Mouse (Mus musculus) cerebellum, adult (tissue): ENCODE results near the gene Gbgt1.
"Not testable (repeated sequence)": the region's sequence is repeated elsewhere in the genome, so short reads cannot be mapped to it uniquely, and the experiment has no call there.

ENCODE experiments used
- ATAC-seq: cut with Nextera tagmentation; 2 replicates; pipeline ENCODE4 v1.9.2; 2017; ENCODE audit warnings: mild to moderate bottlenecking, moderate library complexity, mixed read lengths; ENCODE audit not compliant: insufficient number of reproducible peaks, low FRiP score, low TSS enrichment

The Gbgt1 gene

DNA sequence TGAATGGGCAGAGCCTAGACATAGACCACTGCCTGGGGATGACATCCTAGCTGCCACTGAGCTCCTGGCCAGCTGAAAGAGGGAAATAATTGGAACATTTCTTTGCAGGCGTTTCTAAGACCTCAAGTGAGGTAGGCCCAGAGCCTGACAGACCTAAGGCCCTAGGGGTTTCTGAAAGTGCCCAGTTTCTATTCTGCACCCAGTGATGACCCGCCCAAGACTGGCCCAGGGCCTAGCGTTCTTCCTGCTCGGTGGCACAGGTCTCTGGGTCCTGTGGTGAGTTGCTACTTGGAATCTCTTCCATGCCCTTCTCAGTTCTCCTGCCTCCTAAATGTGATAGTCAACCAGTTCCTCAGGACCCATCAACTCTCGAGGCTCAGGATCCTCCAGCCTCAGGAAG lies 870 bp downstream of the Gbgt1 start:
- no peak for ATAC-seq

DNA sequence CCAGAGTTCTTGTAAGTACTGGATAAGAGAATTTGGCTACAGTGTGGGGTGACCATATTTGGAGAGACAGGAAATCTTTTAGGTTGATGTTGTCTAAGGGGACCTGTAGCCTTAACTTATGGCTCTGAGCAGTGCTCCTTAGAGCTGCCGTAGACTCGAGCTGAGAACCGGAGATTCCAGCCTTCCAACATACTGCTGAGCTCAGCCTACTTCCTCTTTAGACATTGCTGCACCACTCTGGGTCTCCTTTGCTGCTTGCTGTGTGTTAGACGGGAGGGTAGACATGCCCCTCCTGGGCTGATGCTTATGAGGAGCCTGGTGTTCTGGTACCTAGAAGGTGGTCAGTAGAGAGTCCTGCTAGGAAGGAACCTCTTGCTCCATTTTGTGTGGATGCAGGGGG lies 1.7 kb downstream of the Gbgt1 start:
- no peak for ATAC-seq

GRCm38 (mm10) chr2:28502987-28503386 lies 6.3 kb downstream of the Gbgt1 start:
- ATAC-seq = no peak

- ATAC-seq = no peak
Measured at GRCm38 (mm10) chr2:28504676-28505075, 8.0 kb downstream of the Gbgt1 start.

DNA sequence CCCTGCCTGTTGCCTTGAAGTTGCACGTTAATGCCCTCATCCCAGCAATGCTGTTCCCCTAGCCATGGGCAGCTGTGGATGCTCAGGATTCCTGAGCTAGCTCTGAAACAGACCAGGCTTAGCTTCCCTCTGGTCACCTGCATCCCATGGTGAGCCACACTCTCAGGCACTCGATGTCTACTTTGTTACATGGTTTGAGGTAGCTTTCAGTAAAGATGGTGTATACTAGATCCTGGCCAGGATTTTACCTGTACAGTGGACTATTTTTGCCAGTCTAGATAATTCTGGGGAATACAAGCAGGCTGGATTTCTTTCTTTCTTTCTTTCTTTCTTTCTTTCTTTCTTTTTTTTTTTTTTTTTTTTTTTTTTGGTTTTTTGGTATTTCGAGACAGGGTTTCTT lies 9.1 kb downstream of the Gbgt1 start, which contains the start of gene Gm10134:
Gene Gm10134, plus strand, starts transcription at position 301 of the 400 bp plus-strand sequence.
- no peak for ATAC-seq

DNA sequence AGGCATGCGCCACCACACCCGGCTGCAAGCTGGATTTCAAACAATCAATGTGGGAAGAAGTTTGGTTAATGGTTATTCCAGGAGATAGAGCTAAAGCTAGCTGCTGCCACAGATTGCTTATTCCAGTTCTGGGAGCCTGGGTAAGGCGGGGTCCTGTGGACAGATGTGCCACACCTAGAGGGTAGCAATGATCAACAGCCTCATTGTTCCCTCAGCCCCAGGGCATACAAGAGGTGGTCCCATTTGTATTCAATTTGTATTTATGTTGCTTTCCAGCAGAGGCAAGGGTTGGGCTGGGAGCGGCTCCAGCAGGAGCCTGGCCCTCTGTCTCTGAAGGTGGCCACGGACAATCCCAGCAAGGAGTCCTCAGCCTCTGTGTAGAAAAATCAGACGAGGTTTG lies 9.6 kb downstream of the Gbgt1 start:
- no peak for ATAC-seq

DNA sequence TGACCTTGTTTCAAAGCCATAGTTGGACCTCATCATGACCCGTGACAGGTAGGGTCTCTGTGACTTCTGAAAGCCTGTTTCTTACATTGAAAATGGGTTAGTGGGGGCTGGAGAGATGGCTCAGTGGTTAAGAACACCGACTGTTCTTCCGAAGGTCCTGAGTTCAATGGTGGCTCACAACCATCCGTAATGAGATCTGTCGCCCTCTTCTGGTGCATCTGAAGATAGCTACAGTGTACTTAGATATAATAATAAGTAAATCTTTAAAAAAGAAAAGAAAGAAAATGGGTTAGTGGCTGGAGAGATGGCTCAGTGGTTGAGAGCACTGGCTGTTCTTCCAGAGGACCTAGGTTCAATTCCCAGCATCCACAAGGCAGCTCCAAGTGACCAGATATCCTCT lies 14.9 kb downstream of the Gbgt1 start:
- ATAC-seq = not testable (repeated sequence)

DNA sequence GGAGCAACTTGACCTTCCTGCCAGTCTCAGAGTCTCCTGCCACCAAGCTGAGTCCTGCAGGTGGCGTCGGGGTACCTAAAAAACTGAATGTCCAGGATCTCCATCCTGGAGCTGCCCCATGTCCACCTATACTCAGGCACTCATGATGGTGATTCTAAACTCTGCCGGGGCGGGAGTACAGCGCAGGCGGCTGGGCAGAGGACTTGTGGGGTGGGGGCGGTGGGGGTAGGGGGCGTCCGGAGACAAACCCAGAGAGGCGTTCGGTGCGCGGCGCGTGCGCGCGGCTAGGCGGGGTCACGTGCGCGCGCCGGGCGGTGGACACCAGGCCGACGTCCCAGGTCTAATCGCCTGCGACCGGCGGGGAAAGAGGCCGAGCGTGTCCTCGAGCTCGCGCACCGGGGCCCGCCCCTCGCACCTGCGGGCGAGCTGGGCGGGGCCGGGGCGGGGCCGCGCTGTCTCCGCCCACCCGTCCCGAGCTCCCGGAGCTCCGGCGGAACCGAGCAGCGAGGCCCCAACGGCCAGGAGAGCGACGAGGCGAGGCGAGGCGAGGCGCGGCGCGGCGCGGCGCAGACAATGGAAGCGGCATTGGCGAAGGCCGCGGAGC lies 16.2 kb downstream of the Gbgt1 start, which contains the start of gene Ralgds:
Gene Ralgds, plus strand, starts transcription at position 328 of the 604 bp plus-strand sequence.
- peak; percentile 57 for ATAC-seq

DNA sequence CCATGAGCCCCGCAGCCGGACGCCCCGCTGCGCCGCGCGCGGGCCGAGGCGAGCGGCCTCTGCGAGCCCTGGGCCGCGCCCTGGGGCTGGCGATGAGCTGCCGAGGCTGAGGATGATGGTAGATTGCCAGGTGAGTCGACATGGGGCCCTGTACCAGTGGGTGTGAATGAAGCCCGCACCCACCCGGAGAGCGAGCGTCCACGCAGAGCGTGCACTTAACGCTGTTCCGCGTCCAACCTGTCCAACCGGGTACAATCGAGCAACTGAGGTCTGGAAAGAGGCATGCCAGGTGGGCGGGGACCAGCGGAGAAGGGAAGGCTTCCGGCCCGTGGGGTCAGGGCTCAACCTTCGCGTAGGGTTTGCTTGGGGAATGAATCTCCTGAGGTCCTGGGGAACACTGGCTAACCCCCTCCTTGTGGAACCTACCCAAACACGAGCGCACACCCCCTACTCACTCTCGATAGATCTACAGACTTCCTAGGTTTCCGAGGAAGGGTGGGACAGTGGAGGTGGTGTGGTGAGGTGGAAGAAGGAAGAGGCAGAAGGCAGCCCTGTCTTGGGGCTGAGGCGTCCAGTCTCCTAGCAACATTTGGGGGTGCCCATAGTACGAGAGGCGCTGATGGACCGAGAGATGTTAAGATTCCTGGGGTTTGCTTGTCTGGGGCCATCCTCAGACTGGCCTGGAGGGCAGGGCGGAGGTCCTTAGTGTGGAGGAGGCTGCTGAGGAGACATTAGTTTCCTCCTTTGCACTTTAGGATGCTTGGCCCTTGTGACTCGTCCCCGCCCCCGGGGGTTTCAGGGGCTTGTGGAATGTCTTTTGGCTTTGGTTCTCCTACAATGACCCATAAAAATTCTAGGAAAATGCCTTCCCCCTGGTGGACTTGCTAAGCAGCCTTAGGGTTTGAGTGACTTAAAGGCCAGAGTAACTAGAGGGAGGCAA lies 17.0 kb downstream of the Gbgt1 start:
- peak; percentile 13; the same call in 1 of the 2 replicates for ATAC-seq

GRCm38 (mm10) chr2:28514489-28514888 lies 17.8 kb downstream of the Gbgt1 start:
- no peak for ATAC-seq

DNA sequence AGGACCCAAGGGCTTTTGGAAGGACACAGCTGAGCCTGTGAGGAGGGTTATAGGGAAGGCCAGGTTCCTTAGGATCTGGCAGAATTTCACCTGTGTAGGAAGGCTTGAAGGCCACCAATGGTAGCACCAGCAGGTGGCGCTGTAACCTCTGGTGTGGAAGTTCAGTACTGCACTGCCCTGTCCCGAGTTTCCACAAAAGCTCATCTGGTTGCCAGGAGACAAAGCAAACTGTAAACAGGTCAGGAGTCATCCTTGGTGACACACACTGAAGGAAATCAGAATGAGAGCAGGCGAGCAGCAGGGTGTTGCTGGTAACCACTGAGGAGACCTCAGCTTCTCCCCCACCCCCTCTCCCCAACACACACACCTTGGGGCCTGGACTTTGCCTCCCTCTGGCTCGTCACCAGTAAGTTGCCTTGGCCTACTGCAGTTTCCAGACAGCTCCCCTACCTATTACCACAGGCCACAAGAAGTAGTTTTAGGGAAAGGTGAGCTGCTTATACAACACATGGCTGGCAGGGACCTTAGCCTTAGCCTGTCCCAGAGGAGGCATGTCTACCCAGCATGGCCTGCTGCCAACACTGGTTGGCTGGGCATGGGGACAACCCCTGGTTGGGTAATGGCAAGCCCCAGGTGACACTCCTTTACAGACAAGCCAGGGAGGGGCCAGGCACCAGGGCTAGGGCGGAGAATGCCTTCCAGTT lies 20.7 kb downstream of the Gbgt1 start:
- no peak for ATAC-seq

DNA sequence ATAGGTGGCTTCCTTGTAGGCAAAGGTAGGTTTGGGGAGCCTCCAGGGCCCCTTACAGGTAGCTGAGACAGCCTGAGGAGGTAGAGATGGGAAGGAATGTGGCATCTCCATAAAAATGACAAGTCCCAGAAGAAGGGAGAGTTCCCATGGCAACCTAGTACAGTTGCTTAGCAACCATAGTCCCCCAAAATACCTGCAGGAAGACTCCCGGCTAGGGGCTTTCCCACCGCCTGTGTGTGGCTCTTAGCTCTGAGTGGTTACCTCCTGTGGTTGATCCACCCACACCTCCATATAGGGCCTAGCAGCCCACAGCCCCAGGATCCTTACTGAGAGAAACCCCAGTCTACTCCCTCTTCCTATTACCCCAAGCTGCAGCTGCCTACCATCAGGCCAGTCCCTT lies 21.5 kb downstream of the Gbgt1 start:
- ATAC-seq = no peak

- peak; percentile 45; the same call in 1 of the 2 replicates for ATAC-seq
Measured at GRCm38 (mm10) chr2:28520581-28520980, 23.9 kb downstream of the Gbgt1 start.

DNA sequence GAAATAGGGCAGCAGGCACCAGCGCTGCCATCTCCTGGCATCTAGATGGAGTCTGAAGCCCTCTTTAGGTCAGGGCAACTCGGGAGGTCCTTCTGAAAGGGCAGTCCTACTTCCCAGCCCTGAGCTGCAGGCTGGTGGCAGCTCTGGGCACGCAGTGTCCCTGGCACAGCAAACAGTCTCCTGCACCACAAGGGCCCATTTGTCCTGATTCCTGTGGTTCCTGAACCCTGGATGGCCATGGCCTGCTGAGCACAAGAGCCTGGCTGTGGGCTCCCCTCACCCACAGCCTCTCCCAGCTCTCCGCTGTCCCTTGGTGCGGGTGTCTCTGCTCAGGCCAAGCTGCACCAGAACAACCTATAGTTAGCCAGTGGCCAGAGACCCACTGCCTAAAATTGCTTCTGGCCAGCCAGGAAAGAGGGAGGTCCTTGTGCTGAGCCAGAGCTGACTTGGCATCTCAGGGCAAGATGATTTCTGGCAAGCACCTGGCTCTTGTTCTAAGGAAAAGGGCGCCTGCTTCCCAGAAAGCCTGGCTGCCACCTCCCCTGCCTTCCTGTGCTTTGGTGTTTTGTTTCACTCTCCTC lies 25.0 kb downstream of the Gbgt1 start:
- no peak for ATAC-seq

DNA sequence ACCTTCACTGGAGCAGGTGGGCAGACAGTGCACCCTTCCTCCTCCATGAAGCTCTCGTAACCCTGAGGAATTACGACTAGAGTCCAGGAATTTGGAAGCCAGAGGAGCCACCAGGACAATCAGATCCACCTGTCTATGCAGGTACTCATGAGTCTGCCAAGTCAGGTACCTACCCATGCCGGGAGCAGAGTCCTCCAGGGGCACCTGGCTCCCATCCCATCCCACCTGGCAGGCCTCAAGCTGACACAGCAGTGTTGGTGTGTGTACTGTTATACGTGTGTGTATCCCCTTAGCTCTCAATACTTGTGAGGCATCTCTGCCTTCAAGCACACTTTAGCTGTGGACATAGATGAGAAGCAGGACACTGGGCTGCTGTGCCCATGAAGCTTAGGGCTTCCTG lies 25.5 kb downstream of the Gbgt1 start:
- no peak for ATAC-seq

DNA sequence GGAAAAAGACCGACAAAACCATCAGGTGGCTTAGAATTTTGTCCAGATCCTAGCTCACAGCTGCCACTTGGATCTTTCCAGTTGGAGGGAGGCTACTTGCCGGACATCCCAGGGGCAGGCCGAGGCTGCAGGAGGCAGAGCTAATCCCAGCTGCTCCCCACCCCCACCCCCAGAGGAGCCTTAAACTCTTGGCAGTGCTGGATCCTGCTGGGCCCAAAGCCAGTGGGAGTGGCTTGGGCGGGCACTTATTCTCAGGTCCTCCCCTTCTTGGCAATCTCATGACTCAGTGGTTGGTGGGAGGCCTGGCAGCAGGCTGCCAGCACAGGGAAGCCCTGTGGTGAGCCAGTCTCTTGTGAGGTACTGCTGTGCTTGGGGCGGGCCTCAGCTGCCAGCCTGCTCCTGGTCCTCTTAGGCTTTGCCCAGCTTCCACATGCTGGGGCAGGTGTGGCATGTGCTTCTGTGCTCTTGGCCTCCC lies 27.0 kb downstream of the Gbgt1 start:
- ATAC-seq = no peak; the same call in 1 of the 2 replicates

DNA sequence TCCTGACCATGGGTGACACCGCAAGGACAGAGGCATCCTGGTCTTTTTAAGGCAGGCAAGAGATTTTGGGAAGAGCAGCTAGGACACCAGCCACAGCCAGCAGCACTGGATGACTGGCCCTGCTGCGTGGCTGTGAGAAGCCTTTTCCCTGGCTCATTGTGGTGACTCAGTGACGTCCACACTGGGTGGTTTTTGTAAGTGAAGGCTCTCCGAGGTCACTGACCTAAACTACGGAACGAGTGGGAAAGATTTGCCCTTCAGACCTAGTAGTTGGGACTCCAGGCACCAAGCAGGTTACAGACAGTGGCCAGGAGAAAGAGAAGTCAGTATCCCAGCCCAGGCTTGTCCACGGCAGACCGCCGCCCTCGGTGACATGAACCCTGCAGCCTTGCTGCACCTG lies 27.7 kb downstream of the Gbgt1 start:
- ATAC-seq = no peak

- peak; percentile 54; the same call in 1 of the 2 replicates for ATAC-seq
Measured at GRCm38 (mm10) chr2:28525219-28525942, 28.7 kb downstream of the Gbgt1 start.

GRCm38 (mm10) chr2:28525943-28526876 lies 29.5 kb downstream of the Gbgt1 start:
- no peak for ATAC-seq
